Mouse (Mus musculus) kidney, embryonic 16.5 days (tissue): ENCODE data around the gene Zeb2. TPM values are rescaled to one million over a fixed set of nuclear protein-coding genes. Genes with fewer than 3 reads are reported as not detected.

Source experiments
- ATAC-seq: fragments of 200-750 bp; cut with Nextera tagmentation; 2 replicates; pipeline ENCODE4 v1.8.0; 2017; ENCODE audit warnings: moderate TSS enrichment; ENCODE audit not compliant: low FRiP score, low TSS enrichment
- H3K27ac ChIP-seq: fragments of 300-500 bp; sonication (generic); 2 replicates; pipeline ENCODE4 v1.5.1; 2014; ENCODE audit warnings: low read length
- H3K27me3 ChIP-seq: fragments of 300-500 bp; sonication (generic); 2 replicates; pipeline ENCODE4 v1.6.1; 2014; ENCODE audit warnings: low read length, control low read depth, mixed read lengths; ENCODE audit not compliant: insufficient read depth
- H3K36me3 ChIP-seq: fragments of 300-500 bp; sonication (generic); 2 replicates; pipeline ENCODE4 v1.6.1; 2014; ENCODE audit warnings: low read length, control low read depth, mixed read lengths; ENCODE audit not compliant: insufficient read depth
- H3K4me1 ChIP-seq: fragments of 300-500 bp; sonication (generic); 2 replicates; pipeline ENCODE4 v1.6.1; 2014; ENCODE audit warnings: low read length, control low read depth, mixed read lengths; ENCODE audit not compliant: insufficient read depth
- H3K4me2 ChIP-seq: fragments of 300-500 bp; sonication (generic); replicated peaks from 2 replicates; pipeline ENCODE4 v1.6.1; 2014; ENCODE audit warnings: low read depth, low read length
- H3K4me3 ChIP-seq: fragments of 300-500 bp; sonication (generic); 2 replicates; pipeline ENCODE4 v1.5.1; 2014; ENCODE audit warnings: mild to moderate bottlenecking, low read length
- H3K9ac ChIP-seq: fragments of 300-500 bp; sonication (generic); replicated peaks from 2 replicates; pipeline ENCODE4 v1.6.1; 2014; ENCODE audit warnings: low read length
- H3K9me3 ChIP-seq: fragments of 300-500 bp; sonication (generic); 2 replicates; pipeline ENCODE4 v1.6.1; 2016; ENCODE audit warnings: low read length, control low read depth
- WGBS: fragments of 180-500 bp; shearing (Covaris S2); extraction: QIAGEN DNeasy Blood & Tissue Kit; methylation state at CpG from one replicate; pipeline ENCODE4 v1.1.7; 2014; 5-methylcytosine and 5-hydroxymethylcytosine counted together
- polyA plus RNA-seq: library from polyadenylated mRNA; unstranded; fragments of >200 nt; fragmentation: Nextera tagmentation; extraction: Ambion mirVana; gene quantifications from 2 replicates; pipeline ENCODE4 v1.2.1, GENCODE M21; 2015

Gene Zeb2
- polyA plus RNA-seq, 1 experiment from 2014 or later, result 49.3 TPM

- no peak overlapping the region for H3K9ac ChIP-seq
- no peaks in the 10 kb centered on the region for H3K4me1 ChIP-seq
- no peaks in the 10 kb centered on the region for H3K27me3 ChIP-seq
- H3K36me3 ChIP-seq, result no peaks in the 10 kb centered on the region
- 97% methylated on average over 2 of the region's 2 CpGs for WGBS
- H3K27ac ChIP-seq, result no peak overlapping the region
- no peak for ATAC-seq
- no peak overlapping the region for H3K4me3 ChIP-seq
- no peak overlapping the region for H3K4me2 ChIP-seq
- H3K9me3 ChIP-seq, result no peaks in the 10 kb centered on the region
Measured at GRCm38 (mm10) chr2:45128696-45129095, 11.5 kb upstream of the Zeb2 start.

DNA sequence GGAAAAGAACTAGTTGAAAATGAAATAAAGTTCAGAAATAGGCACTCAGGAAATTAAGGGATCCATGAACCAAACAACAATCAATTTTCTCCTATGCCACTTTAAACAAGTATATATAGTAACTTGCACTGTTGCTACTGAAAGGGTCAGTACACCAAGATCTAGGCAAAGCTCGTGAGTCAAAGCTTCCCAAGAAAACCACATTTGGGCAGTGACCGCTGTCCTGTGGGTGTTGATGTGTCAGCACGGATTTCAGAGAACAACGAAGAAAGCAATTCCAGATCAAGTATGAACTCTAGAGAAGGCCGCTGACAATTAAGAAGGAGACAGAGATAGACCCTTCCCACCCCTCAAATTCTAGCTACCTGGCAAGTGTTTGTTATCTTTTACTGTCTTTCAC, 9.2 kb upstream of the Zeb2 start:
- no peaks in the 10 kb centered on the region for H3K27me3 ChIP-seq
- no peaks in the 10 kb centered on the region for H3K9me3 ChIP-seq
- no peak overlapping the region for H3K9ac ChIP-seq
- no peak overlapping the region for H3K4me3 ChIP-seq
- H3K4me2 ChIP-seq, result no peak overlapping the region
- no peaks in the 10 kb centered on the region for H3K36me3 ChIP-seq
- H3K27ac ChIP-seq, result no peak overlapping the region
- 89% methylated on average over 5 of the region's 5 CpGs for WGBS
- H3K4me1 ChIP-seq, result no peaks in the 10 kb centered on the region
- no peak for ATAC-seq

- Histone ChIP-seq H3K9ac (no peak overlapping the region), H3K9me3 (no peaks in the 10 kb centered on the region), H3K4me3 (no peak overlapping the region), H3K27me3 (no peaks in the 10 kb centered on the region), H3K36me3 (no peaks in the 10 kb centered on the region), H3K27ac (no peak overlapping the region), H3K4me1 (no peaks in the 10 kb centered on the region), H3K4me2 (no peak overlapping the region)
- WGBS, result 76% methylated on average over 4 of the region's 4 CpGs
- ATAC-seq, result no peak
Measured at GRCm38 (mm10) chr2:45125181-45125580, 8.0 kb upstream of the Zeb2 start.

GRCm38 (mm10) chr2:45123490-45123889, 6.3 kb upstream of the Zeb2 start:
- Histone ChIP-seq H3K4me2 (no peak overlapping the region), H3K27me3 (no peaks in the 10 kb centered on the region), H3K9me3 (no peaks in the 10 kb centered on the region), H3K4me3 (no peak overlapping the region), H3K4me1 (no peaks in the 10 kb centered on the region), H3K36me3 (no peaks in the 10 kb centered on the region), H3K9ac (no peak overlapping the region), H3K27ac (no peak overlapping the region)
- 77% methylated on average over 5 of the region's 5 CpGs for WGBS
- ATAC-seq, result no peak

GRCm38 (mm10) chr2:45118121-45118520, 926 bp upstream of the Zeb2 start:
- 46% methylated on average over 3 of the region's 3 CpGs for WGBS
- H3K27ac ChIP-seq, result no peak overlapping the region
- no peaks in the 10 kb centered on the region for H3K27me3 ChIP-seq
- no peaks in the 10 kb centered on the region for H3K36me3 ChIP-seq
- H3K9ac ChIP-seq, result no peak overlapping the region
- H3K4me3 ChIP-seq, result no peak overlapping the region
- H3K4me2 ChIP-seq, result no peak overlapping the region
- H3K4me1 ChIP-seq, result peaks cover 15% of the 10 kb centered on the region
- H3K9me3 ChIP-seq, result no peaks in the 10 kb centered on the region
- ATAC-seq, result no peak

DNA sequence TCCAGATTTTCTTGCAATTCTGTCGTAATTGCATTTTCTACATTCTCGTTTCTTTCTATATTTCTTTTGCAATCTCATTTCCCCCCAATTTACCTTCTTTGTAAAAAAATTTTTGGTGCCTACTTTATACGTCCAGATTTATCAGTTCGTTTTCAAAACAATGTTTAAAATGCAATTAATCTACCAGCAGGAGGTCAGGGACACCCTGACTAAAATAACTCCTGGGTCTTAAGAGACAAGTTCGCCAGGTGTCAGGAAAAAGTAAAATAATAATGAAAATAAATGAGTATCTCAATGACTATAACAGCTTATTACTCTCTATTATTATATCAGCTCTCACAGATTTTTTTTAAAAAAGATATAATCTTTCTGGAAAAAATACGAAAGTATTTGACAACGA, 397 bp upstream of the Zeb2 start:
- Histone ChIP-seq H3K27ac (peak overlapping the region; percentile 92), H3K4me3 (peak overlapping the region; percentile 52), H3K36me3 (no peaks in the 10 kb centered on the region), H3K9ac (peak overlapping the region; percentile 70), H3K4me2 (peak overlapping the region; percentile 88), H3K27me3 (peaks cover under 1% of the 10 kb centered on the region; the same call in 1 of the 2 replicates), H3K4me1 (peaks cover 15% of the 10 kb centered on the region), H3K9me3 (no peaks in the 10 kb centered on the region)
- 30% methylated on average over 7 of the region's 7 CpGs for WGBS
- ATAC-seq, result no peak

- Histone ChIP-seq H3K4me3 (peak overlapping the region; percentile 52), H3K27me3 (peaks cover 3% of the 10 kb centered on the region; the same call in 1 of the 2 replicates), H3K4me1 (peaks cover 15% of the 10 kb centered on the region), H3K36me3 (no peaks in the 10 kb centered on the region), H3K4me2 (peak overlapping the region; percentile 88), H3K9me3 (no peaks in the 10 kb centered on the region), H3K27ac (peak overlapping the region; percentile 92), H3K9ac (peak overlapping the region; percentile 70)
- ATAC-seq, result no peak
- 0% methylated on average over 25 of the region's 25 CpGs for WGBS
Measured at GRCm38 (mm10) chr2:45116531-45117024, 617 bp downstream of the Zeb2 start.

- under 1% methylated on average over 23 of the region's 23 CpGs for whole genome bisulfite sequencing
- Histone ChIP-seq H3K9me3 (no peaks in the 10 kb centered on the region), H3K9ac (peak overlapping the region; percentile 70), H3K36me3 (no peaks in the 10 kb centered on the region), H3K4me2 (peak overlapping the region; percentile 88), H3K4me1 (peaks cover 15% of the 10 kb centered on the region), H3K27ac (peak overlapping the region; percentile 92), H3K27me3 (peaks cover 3% of the 10 kb centered on the region; the same call in 1 of the 2 replicates), H3K4me3 (peak overlapping the region; percentile 52)
- ATAC-seq, result no peak
Measured at GRCm38 (mm10) chr2:45115720-45116495, 1.3 kb downstream of the Zeb2 start.

- 12% methylated on average over 6 of the region's 6 CpGs for WGBS
- Histone ChIP-seq H3K4me2 (peak overlapping the region; percentile 88), H3K27me3 (peaks cover 3% of the 10 kb centered on the region; the same call in 1 of the 2 replicates), H3K27ac (peak overlapping the region; percentile 92), H3K4me1 (peaks cover 15% of the 10 kb centered on the region), H3K9me3 (no peaks in the 10 kb centered on the region), H3K9ac (peak overlapping the region; percentile 70; the same call in 1 of the 2 replicates), H3K4me3 (peak overlapping the region; percentile 52), H3K36me3 (no peaks in the 10 kb centered on the region)
- ATAC-seq, result no peak
Measured at GRCm38 (mm10) chr2:45115211-45115610, 2.0 kb downstream of the Zeb2 start.

GRCm38 (mm10) chr2:45114596-45114995, 2.6 kb downstream of the Zeb2 start:
- Histone ChIP-seq H3K4me1 (peaks cover 15% of the 10 kb centered on the region), H3K9ac (no peak overlapping the region), H3K27me3 (peaks cover 3% of the 10 kb centered on the region; the same call in 1 of the 2 replicates), H3K9me3 (no peaks in the 10 kb centered on the region), H3K4me2 (no peak overlapping the region), H3K4me3 (no peak overlapping the region), H3K27ac (peak overlapping the region; percentile 47), H3K36me3 (no peaks in the 10 kb centered on the region)
- 38% methylated on average over 2 of the region's 2 CpGs for WGBS
- no peak for ATAC-seq
